Mouse (Mus musculus) myocyte (in vitro differentiated cells): ENCODE data around the gene Ninj2. TPM values are rescaled to one million over a fixed set of nuclear protein-coding genes. Genes with fewer than 3 reads are reported as not detected.

Experiments used
- H3K27me3 ChIP-seq: one replicate; pipeline ENCODE4 v1.6.1; 2011; ENCODE audit not compliant: control insufficient read depth, insufficient read depth, insufficient read length
- H3K36me3 ChIP-seq: one replicate; pipeline ENCODE4 v1.6.1; 2011; ENCODE audit not compliant: control insufficient read depth, insufficient read depth
- H3K4me2 ChIP-seq: one replicate; pipeline ENCODE4 v1.6.1; 2011; ENCODE audit warnings: low read depth, control low read depth
- H3K4me3 ChIP-seq: one replicate; pipeline ENCODE4 v1.5.1; 2011; ENCODE audit warnings: mild to moderate bottlenecking, control low read depth, moderate library complexity
- H3K79me2 ChIP-seq: one replicate; pipeline ENCODE4 v1.6.1; 2011; ENCODE audit not compliant: control insufficient read depth, insufficient read depth
- H3ac ChIP-seq: one replicate; pipeline ENCODE4 v1.6.1; 2011; ENCODE audit not compliant: control insufficient read depth, insufficient read length
- CEBPB ChIP-seq: IDR thresholded peaks from 2 replicates; pipeline ENCODE4 v1.6.1; 2011; ENCODE audit warnings: mild to moderate bottlenecking, moderate library complexity; ENCODE audit not compliant: poor library complexity, insufficient read depth, severe bottlenecking
- E2F4 ChIP-seq: IDR thresholded peaks from one replicate; pipeline ENCODE4 v1.6.1; 2011; ENCODE audit warnings: mild to moderate bottlenecking, control low read depth, moderate library complexity; ENCODE audit not compliant: insufficient read depth
- MAX ChIP-seq: IDR thresholded peaks from one replicate; pipeline ENCODE4 v1.6.1; 2011; ENCODE audit warnings: low read depth, mild to moderate bottlenecking, control low read depth
- MYOD1 ChIP-seq, 3 experiments: IDR thresholded peaks; one replicate each; pipeline ENCODE4 v1.6.1; 2011; ENCODE audit warnings: control low read depth in 2 of 3, low read depth in 2 of 3, mild to moderate bottlenecking in 2 of 3, moderate library complexity in 1 of 3; ENCODE audit not compliant: insufficient read length in 2 of 3, control insufficient read depth in 1 of 3
- MYOG ChIP-seq, 3 experiments: IDR thresholded peaks; one replicate each; pipeline ENCODE4 v1.6.1; 2011; ENCODE audit warnings: control low read depth in 2 of 3, low read depth in 2 of 3, mild to moderate bottlenecking in 2 of 3; ENCODE audit not compliant: insufficient read length in 2 of 3, control insufficient read depth in 1 of 3, insufficient read depth in 1 of 3
- POLR2A ChIP-seq: IDR thresholded peaks from one replicate; pipeline ENCODE4 v1.6.1; 2011; ENCODE audit warnings: low read depth, mild to moderate bottlenecking, control low read depth, moderate library complexity; ENCODE audit not compliant: insufficient read length
- POLR2AphosphoS2 ChIP-seq: IDR thresholded peaks from one replicate; pipeline ENCODE4 v1.6.1; 2011; ENCODE audit warnings: low read depth, control low read depth; ENCODE audit not compliant: insufficient read length
- REST ChIP-seq: IDR thresholded peaks from one replicate; pipeline ENCODE4 v1.6.1; 2011; ENCODE audit warnings: mild to moderate bottlenecking, control low read depth, moderate library complexity; ENCODE audit not compliant: insufficient read depth, insufficient read length
- SRF ChIP-seq: IDR thresholded peaks from one replicate; pipeline ENCODE4 v1.6.1; 2011; ENCODE audit warnings: low read depth; ENCODE audit not compliant: control insufficient read depth, insufficient read length
- TCF12 ChIP-seq: IDR thresholded peaks from one replicate; pipeline ENCODE4 v1.6.1; 2011; ENCODE audit warnings: mild to moderate bottlenecking, control low read depth; ENCODE audit not compliant: poor library complexity, insufficient read depth, severe bottlenecking
- TCF3 ChIP-seq: IDR thresholded peaks from one replicate; pipeline ENCODE4 v1.6.1; 2011; ENCODE audit warnings: low read depth, control low read depth; ENCODE audit not compliant: insufficient read length
- USF1 ChIP-seq: IDR thresholded peaks from one replicate; pipeline ENCODE4 v1.6.1; 2011; ENCODE audit warnings: low read depth, mild to moderate bottlenecking, control low read depth, moderate library complexity
- polyA plus RNA-seq: library from polyadenylated mRNA; unstranded; fragments of >200 nt; fragmentation: generic; extraction: Trizol; gene quantifications from one replicate; pipeline ENCODE4 v1.2.1, GENCODE M21; 2012; ENCODE audit warnings: missing spikeins

Gene Ninj2
- polyA plus RNA-seq, 1 experiment = 0.05 TPM

- no peaks in the 10 kb centered on the region for H3K79me2 ChIP-seq
- H3K4me3 ChIP-seq = no peak overlapping the region
- H3K36me3 ChIP-seq = no peaks in the 10 kb centered on the region
- H3K4me2 ChIP-seq = no peak overlapping the region
- no peak for TF ChIP-seq MYOD1 (IDR thresholded peaks at IDR 0.05; ENCODE audit: control insufficient read depth in 1 of 3, insufficient read length in 2 of 3, low read depth in 2 of 3)
- TF ChIP-seq E2F4 = no peak
- no peak for TF ChIP-seq MAX
- no peak for TF ChIP-seq CEBPB
- TF ChIP-seq POLR2AphosphoS2 = no peak
- TF ChIP-seq TCF12 = no peak
- no peak for TF ChIP-seq TCF3
- TF ChIP-seq USF1 = no peak
- no peak for TF ChIP-seq POLR2A
- TF ChIP-seq SRF = no peak
- TF ChIP-seq MYOG (IDR thresholded peaks at IDR 0.05; ENCODE audit: control insufficient read depth in 1 of 3, insufficient read depth in 1 of 3, insufficient read length in 2 of 3, low read depth in 2 of 3) = no peak
- TF ChIP-seq REST = no peak
- no peak overlapping the region for H3ac ChIP-seq
- peaks cover 8% of the 10 kb centered on the region for H3K27me3 ChIP-seq
These were observed 139.7 kb downstream of the Ninj2 start for GRCm38 (mm10) chr6:120232885-120233284.

- H3K4me2 ChIP-seq = no peak overlapping the region
These were observed 142.7 kb downstream of the Ninj2 start for GRCm38 (mm10) chr6:120235874-120236273.

GRCm38 (mm10) chr6:120240461-120240860 is 147.3 kb downstream of the Ninj2 start:
- H3K36me3 ChIP-seq = no peaks in the 10 kb centered on the region
- H3ac ChIP-seq = no peak overlapping the region
- H3K4me2 ChIP-seq = no peak overlapping the region
- H3K79me2 ChIP-seq = no peaks in the 10 kb centered on the region
- H3K4me3 ChIP-seq = no peak overlapping the region
- no peak for TF ChIP-seq MAX
- TF ChIP-seq MYOG (IDR thresholded peaks at IDR 0.05; ENCODE audit: control insufficient read depth in 1 of 3, insufficient read depth in 1 of 3, insufficient read length in 2 of 3, low read depth in 2 of 3) = no peak
- no peak for TF ChIP-seq MYOD1 (IDR thresholded peaks at IDR 0.05; ENCODE audit: control insufficient read depth in 1 of 3, insufficient read length in 2 of 3, low read depth in 2 of 3)
- TF ChIP-seq CEBPB = no peak
- TF ChIP-seq POLR2AphosphoS2 = no peak
- no peak for TF ChIP-seq POLR2A
- TF ChIP-seq TCF12 = no peak
- no peak for TF ChIP-seq SRF
- no peak for TF ChIP-seq USF1
- TF ChIP-seq REST = no peak
- peaks cover 11% of the 10 kb centered on the region for H3K27me3 ChIP-seq

More at GRCm38 (mm10) chr6:120235874-120236273, 142.7 kb downstream of the Ninj2 start:
- no peak overlapping the region for H3ac ChIP-seq
- H3K4me3 ChIP-seq = no peak overlapping the region
- H3K36me3 ChIP-seq = no peaks in the 10 kb centered on the region
- peaks cover 14% of the 10 kb centered on the region for H3K27me3 ChIP-seq
- no peaks in the 10 kb centered on the region for H3K79me2 ChIP-seq
- TF ChIP-seq REST (no peak), TCF12 (no peak), MYOG (IDR thresholded peaks at IDR 0.05; ENCODE audit: control insufficient read depth in 1 of 3, insufficient read depth in 1 of 3, insufficient read length in 2 of 3, low read depth in 2 of 3) (no peak), SRF (no peak), USF1 (no peak), CEBPB (no peak), MYOD1 (IDR thresholded peaks at IDR 0.05; ENCODE audit: control insufficient read depth in 1 of 3, insufficient read length in 2 of 3, low read depth in 2 of 3) (no peak), E2F4 (no peak), POLR2AphosphoS2 (no peak), MAX (no peak)

- Histone ChIP-seq H3K4me3 (no peak overlapping the region), H3K4me2 (no peak overlapping the region), H3K27me3 (peaks cover 7% of the 10 kb centered on the region), H3K36me3 (no peaks in the 10 kb centered on the region), H3ac (no peak overlapping the region), H3K79me2 (no peaks in the 10 kb centered on the region)
- TF ChIP-seq REST (no peak), CEBPB (no peak), MAX (no peak)
These were observed 148.3 kb downstream of the Ninj2 start for GRCm38 (mm10) chr6:120241453-120241852.

GRCm38 (mm10) chr6:120242530-120242929 is 149.4 kb downstream of the Ninj2 start:
- H3K79me2 ChIP-seq = no peaks in the 10 kb centered on the region
- TF ChIP-seq E2F4 (no peak), TCF3 (no peak), MYOG (IDR thresholded peaks at IDR 0.05; ENCODE audit: control insufficient read depth in 1 of 3, insufficient read depth in 1 of 3, insufficient read length in 2 of 3, low read depth in 2 of 3) (no peak), POLR2A (no peak), POLR2AphosphoS2 (no peak), MAX (no peak), CEBPB (no peak), USF1 (no peak), MYOD1 (IDR thresholded peaks at IDR 0.05; ENCODE audit: control insufficient read depth in 1 of 3, insufficient read length in 2 of 3, low read depth in 2 of 3) (no peak), SRF (no peak), REST (no peak), TCF12 (no peak)
- no peak overlapping the region for H3K4me2 ChIP-seq
- peaks cover 6% of the 10 kb centered on the region for H3K27me3 ChIP-seq
- H3K36me3 ChIP-seq = no peaks in the 10 kb centered on the region
- H3K4me3 ChIP-seq = no peak overlapping the region
- no peak overlapping the region for H3ac ChIP-seq
